Mouse (Mus musculus): ENCODE measurements at regions not wholly inside any gene's neighbourhood (a gene's known extent, or its start where the extent isn't known, plus 50 kb on each side); places are given as distances from the start of the nearest gene placed in this dataset.

- no peak for DNase-seq
These were observed 145.1 kb upstream of the Adra1b start for GRCm38 (mm10) chr11:44046083-44046482.

GRCm38 (mm10) chr11:44049253-44049976 lies 148.4 kb upstream of the Adra1b start:
- DNase-seq: no peak

GRCm38 (mm10) chr11:44052481-44052880 lies 151.5 kb upstream of the Adra1b start:
- DNase-seq: no peak

- no peak for DNase-seq
These were observed 161.4 kb upstream of the Adra1b start for GRCm38 (mm10) chr11:44062446-44062845.

- DNase-seq: peak; percentile 25
These were observed 165.2 kb upstream of the Adra1b start for GRCm38 (mm10) chr11:44066176-44066575.

GRCm38 (mm10) chr11:44083716-44084115 lies 182.7 kb upstream of the Adra1b start:
- DNase-seq: no peak

GRCm38 (mm10) chr11:44086951-44087350 lies 185.9 kb upstream of the Adra1b start:
- peak; percentile 43 for DNase-seq

- DNase-seq: no peak
These were observed 188.5 kb upstream of the Adra1b start for GRCm38 (mm10) chr11:44089514-44089913.

- DNase-seq: peak; percentile 33
These were observed 194.3 kb upstream of the Adra1b start for GRCm38 (mm10) chr11:44095280-44095679.

- no peak for DNase-seq
These were observed 202.3 kb upstream of the Adra1b start for GRCm38 (mm10) chr11:44103188-44103840.

GRCm38 (mm10) chr11:44103841-44104191 lies 202.8 kb upstream of the Adra1b start:
- DNase-seq: no peak

- DNase-seq: no peak
These were observed 205.2 kb upstream of the Adra1b start for GRCm38 (mm10) chr11:44106231-44106630.

- DNase-seq: no peak
These were observed 210.5 kb upstream of the Adra1b start for GRCm38 (mm10) chr11:44111525-44111924.

GRCm38 (mm10) chr11:44127088-44127487 lies 226.1 kb upstream of the Adra1b start:
- no peak for DNase-seq

GRCm38 (mm10) chr11:44128481-44128880 lies 227.5 kb upstream of the Adra1b start:
- DNase-seq: peak; percentile 37

- DNase-seq: no peak
These were observed 232.2 kb upstream of the Adra1b start for GRCm38 (mm10) chr11:44133244-44133643.

- DNase-seq: no peak
These were observed 235.0 kb upstream of the Adra1b start for GRCm38 (mm10) chr11:44136024-44136423.

GRCm38 (mm10) chr11:44142996-44143395 lies 242.0 kb upstream of the Adra1b start:
- no peak for DNase-seq

GRCm38 (mm10) chr11:44144477-44144876 lies 243.5 kb upstream of the Adra1b start:
- DNase-seq: no peak

GRCm38 (mm10) chr11:44146419-44146818 lies 245.4 kb upstream of the Adra1b start:
- no peak for DNase-seq

- DNase-seq: no peak
These were observed 246.3 kb upstream of the Il12b start for GRCm38 (mm10) chr11:44153576-44153975.

- DNase-seq: peak; percentile 21
These were observed 244.3 kb upstream of the Il12b start for GRCm38 (mm10) chr11:44155591-44155990.

- peak; percentile 40 for DNase-seq
These were observed 243.8 kb upstream of the Il12b start for GRCm38 (mm10) chr11:44156081-44156480.
